Mouse (Mus musculus) megakaryocyte, adult 5-6 weeks (primary cell): ENCODE measurements around the gene Sipa1l3. TPM values are rescaled to one million over a fixed set of nuclear protein-coding genes. Genes with fewer than 3 reads are reported as not detected.
A peak's percentile ranks its signal among the peaks of the same experiment; 100 is the strongest.

ENCODE experiments used
- ATAC-seq: 2 replicates; pipeline ENCODE4 v1.8.0; 2016; ENCODE audit warnings: mild to moderate bottlenecking, inconsistent platforms; ENCODE audit not compliant: poor library complexity, severe bottlenecking
- total RNA-seq, 2 experiments: library from RNA; stranded (forward) in 1 of 2; stranded (reverse) in 1 of 2; fragments of 153-499, 151-499 nt in 1 of 2; fragments of 221-1000, 200-1000 nt in 1 of 2; gene quantifications; 2 replicates each; pipeline versions ENCODE4 v1.2.3 to v1.2.4; 2015 to 2017

Sipa1l3 gene
- total RNA-seq, 2 experiments from 2014 or later = 6.8 to 23.3 TPM

DNA sequence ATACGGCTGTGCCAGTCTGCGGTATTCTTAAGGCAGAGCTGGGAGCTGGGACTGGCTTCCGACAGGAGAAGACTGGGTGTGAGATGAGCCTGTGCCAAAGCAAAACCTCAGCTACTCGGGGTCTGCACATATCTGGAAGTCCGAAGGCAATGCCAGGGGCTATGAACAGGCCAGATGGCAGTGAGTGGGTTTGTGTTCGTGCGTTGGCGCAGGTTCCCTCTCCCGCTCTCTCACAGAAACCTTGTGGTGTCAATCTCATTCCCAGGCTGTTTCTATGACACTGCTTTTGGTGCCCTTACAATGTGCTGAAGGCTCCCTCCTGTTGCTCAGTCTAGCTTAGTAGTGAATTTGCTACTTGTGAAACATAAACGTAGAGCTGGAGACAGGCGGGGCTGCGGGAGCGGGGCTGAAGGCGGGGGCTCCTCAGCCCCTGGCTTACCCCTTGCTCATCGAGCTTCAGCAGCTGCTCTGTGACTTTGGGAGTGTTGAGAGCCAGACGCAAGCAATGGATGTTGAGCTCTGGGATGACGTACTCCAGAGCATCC is 130.8 kb downstream of the Sipa1l3 start:
- ATAC-seq = no peak

DNA sequence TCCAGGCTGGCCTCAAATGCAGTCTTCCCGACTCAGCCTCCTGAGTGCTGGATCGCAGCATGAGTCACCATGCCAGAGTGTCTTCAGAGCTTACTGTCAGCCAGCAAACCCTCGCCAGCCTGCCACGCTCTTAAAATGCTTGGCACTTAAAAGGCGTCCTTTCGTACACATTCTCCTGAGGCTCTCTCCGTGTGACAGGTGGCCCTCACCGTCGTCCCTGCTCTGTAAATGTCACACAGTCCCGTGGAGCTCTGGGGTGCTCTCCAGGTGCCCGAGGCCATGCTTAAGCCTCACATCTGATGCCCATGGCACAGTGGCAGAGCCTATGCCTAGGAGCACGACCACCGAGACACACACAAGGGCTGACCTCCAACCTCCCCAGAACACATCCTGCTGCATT is 132.1 kb downstream of the Sipa1l3 start:
- ATAC-seq = no peak

DNA sequence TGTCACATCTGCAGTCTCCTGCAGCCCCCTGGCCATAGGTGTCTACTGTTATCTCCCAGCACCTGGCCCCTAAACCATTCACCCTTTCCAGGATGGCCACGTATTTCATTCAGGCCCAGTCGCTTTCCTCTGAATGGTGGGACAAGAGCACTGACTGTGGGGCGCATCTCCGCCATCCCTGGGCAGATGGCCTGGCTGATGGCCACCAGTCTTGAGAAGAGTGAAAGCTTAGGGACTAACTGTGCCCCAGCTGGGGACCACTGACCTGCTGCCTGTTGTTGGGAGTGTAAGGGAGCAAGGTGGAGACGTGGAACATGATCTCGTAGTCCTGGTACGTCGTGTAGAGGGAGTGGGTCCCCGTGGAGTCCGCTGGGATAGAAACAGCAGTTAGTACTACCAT is 132.7 kb downstream of the Sipa1l3 start:
- ATAC-seq = no peak

DNA sequence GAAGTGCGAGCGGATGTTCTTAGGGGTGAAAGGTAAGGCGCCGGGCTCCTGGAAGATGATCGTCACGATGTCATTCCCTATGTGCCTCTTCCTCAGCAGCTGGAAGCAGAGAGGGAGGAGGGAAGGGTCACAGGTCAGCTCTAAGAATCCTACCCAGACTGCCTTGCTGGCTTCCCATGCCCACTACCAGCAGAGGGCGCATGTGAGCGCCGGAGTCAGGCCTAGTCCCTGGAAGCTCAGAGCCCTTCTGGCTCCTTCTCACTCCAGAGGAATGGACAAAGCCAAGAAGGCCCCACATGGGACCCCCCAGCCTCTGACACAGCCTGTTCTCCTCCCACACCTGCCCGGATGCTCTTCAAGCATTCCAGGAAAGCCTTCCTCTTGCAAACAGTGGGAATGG is 135.2 kb downstream of the Sipa1l3 start:
- peak; percentile 87 for ATAC-seq

DNA sequence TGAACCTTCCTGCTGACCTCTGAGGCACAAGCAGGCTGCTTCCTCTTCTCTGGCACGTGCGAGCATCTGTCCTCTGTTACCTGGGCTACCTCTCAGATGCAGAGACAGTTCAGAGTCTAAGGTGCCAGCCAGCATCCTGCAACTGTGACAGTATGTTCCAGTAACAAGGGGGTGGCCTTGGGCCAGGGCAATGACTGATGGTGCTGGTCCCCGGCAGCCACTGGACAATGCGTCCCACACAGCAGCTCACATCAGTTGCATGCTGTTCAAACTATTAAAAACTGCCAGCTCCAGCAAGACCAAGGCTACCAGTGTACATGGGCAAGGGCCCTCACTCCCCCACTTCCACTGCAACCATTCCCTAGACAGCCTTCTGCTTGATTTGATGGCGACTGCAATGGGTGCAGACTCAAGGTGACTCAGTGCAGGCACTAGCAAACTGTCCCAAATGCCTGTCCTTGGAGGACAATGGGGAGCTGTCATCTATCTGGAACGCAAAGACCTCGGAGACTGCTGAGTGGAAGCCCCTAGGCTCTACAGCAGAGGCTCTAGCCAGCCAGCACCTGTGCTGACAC is 136.9 kb downstream of the Sipa1l3 start:
- ATAC-seq = no peak

DNA sequence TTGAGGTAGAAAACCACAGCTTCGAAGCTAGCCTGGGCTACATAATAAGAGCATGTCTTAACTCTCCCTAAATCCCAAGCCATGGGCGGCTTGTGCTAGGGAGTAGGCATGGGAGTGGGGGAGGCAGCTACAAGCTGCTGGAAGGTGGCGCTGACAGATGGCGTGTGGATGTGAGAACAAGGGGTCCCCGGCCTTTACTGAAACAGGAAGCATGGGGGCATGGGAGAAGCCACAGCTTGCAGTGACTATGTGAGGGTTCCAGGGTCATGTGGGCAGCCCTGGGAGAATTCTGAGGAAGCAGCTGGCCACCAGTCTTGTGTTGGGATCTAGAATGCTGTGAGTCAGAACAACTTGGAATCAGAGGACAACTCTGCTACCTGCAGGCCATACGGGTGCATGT is 144.4 kb downstream of the Sipa1l3 start:
- no peak for ATAC-seq

DNA sequence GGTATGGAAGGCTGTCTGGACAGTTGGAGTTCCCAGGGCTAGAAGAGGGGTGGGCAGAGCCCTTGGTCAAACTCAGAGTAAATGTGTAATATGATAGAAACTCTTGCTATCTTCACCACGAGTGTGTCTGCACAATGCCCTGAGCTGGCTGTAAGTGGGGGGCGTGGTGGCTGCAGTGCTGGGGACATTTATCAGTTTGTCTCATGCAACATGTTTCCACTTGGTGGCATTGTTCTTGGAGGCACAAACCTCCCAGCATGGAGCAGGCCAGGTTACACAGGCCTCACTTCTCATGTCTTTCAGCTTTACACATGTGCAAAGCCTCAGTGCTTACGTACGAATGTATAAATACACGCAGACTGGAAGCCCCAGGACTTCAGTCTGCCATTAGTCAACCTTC is 146.3 kb downstream of the Sipa1l3 start:
- no peak for ATAC-seq

DNA sequence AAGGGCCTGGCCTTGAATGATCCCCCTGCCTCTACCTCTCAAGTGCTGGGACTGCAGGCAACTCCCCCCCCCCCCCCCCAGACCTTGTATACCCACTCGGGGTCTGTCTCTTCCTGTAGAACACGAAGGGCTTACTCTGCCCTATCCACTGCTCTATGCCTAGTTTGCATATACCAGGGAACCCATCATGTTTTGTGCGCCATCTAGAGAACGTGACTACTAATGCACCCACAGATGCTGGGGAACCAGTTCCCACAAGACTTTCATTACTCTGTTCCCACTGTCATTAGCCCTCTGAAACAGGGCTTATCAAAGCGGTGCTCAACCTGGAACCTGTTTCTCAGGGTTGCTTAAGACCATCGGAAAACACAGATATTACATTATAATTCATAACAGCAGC is 148.4 kb downstream of the Sipa1l3 start:
- ATAC-seq = no peak

DNA sequence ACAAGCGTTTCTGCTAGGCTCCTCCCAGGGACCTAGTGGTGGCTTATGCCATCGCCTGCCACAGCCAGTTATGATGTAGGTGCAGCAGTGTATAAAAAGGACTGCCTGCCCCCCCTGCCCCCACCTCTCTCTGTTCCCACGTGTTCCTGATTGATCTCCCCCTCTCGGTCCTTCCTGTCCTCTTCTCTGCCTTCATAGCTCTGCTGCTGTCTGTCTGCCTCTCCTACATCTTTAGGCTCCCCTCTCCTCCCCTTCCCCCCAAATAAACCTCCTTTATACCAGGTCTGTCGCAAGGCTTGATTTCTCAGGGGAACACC is 150.5 kb downstream of the Sipa1l3 start:
- no peak for ATAC-seq

DNA sequence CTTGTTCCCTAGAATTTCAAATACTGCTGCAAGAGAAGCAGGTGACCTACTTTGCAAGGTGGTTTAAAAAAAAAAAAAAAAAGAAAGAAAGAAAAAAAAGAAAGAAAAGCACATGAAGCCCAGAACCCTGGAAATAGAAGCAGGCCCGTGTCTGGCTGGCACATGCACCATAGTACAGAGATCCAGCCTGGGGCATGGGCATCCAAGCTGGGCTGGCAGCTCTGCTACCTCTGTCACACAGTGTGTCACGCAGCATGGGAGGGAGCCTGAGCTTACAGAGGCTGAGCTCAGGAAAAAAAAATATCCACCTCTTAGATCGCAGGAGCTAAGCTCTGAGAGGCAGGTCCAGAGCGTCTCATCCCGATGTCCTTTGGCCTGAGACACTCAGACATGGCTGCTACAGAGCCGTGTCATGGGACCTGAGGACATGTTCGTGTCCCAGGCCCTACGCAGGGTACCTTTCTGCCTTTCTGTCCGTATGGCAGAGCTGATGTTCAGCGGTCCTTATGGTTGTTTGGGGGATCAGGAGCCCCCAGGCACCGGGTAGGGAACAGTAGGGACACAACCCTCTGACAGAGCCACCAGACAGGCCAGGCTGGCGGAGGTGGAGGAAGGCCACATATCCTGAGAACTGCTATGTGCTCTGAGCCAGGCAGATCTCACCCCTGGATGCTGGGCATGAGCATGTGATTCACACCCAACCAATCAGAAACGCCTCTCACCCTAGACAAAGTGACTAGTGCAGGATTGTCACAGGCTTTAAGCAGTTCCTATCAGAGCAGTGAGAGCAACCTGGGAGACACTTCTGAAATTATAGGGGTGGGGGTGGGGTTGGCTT is 151.1 kb downstream of the Sipa1l3 start:
- ATAC-seq = no peak

DNA sequence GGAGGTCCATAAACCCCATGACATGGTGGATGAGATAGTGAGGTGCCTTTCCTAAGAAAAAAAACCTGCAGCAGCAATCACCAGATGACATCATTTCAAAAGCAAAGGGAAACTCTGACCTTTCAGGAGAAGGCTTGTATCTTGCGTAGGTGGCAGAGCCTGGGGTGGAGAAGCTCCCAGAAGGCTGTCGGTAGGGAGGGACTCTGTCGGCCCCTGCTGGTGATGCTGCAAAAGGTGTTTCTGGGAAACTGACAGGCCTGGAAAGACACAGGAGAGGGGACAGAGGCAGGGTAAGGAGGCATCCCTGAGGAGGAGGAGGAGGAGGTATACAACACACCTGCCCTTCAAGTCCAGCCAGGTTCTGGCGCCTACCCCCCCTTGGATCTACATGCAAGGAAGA is 154.4 kb downstream of the Sipa1l3 start:
- ATAC-seq = no peak

DNA sequence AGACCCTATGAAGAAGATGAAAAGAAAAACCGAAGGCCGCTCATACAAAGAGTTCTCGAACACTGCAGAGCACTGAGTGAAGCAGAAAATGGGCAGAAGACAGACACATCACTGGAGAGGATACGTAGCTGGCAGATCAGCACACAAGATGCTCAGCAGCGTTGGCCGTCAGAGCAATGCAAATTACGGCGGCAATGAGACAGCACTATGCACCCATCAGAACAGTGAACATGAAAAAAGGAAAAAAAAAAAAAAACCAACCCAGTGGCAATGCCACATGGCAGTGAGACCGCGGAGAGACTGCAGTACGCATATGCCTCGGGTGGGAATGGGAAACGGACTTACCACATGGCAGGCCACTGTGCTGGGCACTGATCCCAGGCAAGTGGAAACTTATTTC is 156.9 kb downstream of the Sipa1l3 start:
- ATAC-seq = no peak

DNA sequence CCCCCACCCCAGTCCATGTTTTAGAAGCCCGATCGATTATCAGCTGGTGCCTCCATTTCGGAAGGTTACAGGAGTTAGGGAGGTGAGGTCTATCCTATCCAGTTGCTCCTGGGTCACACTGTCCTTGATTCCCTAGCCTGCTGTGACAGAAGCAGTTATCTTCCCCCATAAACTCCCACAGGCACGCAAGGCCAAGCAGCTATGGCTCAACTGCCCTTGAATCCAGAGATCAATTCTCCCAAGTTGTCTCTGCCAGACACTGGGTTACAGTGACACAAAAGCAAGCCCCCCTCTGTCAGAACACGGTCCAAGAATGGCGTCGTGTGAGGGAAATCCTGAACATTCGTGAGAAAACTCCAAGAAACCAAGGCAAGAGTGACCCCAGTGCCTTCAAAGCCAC is 163.0 kb downstream of the Sipa1l3 start:
- ATAC-seq = no peak

DNA sequence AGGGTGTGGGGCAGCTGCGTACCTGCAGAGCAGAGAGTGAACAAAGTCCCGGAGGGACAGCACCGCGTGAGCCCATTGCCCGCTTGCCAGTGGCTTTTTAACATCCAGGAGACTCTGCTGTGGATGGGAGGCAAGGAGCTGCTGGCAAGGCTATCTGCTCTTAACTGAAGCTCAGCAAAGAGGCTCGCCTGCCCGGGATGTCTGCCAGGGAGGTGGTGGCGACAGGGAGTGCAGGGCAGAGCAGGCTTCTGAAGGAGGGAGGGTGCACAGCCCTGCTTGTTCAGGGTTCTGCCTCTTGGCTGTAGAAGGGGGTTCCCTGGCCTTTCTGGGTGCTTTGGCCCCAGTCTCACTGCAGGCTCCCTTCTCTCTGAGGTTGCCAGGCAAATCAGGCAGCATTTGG is 164.3 kb downstream of the Sipa1l3 start:
- no peak for ATAC-seq

DNA sequence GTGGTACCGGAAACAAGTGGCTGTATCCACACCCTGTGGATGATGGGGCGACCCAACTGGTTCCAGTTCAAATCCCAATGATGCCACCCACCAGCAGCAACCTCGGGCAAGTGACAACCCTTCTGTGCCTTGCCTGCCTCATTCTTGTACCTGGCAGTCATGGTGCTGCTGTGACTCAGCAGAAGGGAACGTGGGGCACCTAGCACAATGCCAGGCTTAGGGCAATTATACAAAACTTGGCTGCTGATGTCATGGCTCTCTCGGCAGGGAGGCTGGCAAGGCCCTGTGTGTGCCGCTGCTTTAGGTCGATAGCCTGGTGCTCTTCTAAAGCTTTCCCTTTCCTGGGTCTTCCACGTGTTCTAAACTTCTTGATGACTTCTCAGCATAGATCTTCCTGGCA is 166.2 kb downstream of the Sipa1l3 start:
- ATAC-seq = no peak

DNA sequence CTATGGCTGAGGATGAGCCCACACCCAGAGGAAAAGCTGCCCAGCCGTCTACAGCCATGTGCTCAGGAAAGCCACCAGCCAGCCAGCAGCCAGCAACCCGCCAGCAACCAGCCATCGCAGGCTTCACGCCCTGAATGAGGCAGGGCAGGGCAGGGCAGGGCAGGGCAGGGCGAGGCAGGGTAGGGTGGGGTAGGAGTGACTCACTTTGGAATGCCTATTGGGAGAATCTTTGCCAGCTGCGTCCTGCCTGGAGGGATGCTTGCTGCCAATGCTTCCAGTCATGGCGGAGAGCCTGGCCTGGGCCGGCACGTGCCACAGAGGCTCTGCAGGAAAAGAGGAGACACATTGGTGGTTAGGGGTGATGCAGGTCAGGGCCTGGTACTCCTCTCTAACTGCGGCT is 168.0 kb downstream of the Sipa1l3 start:
- no peak for ATAC-seq

DNA sequence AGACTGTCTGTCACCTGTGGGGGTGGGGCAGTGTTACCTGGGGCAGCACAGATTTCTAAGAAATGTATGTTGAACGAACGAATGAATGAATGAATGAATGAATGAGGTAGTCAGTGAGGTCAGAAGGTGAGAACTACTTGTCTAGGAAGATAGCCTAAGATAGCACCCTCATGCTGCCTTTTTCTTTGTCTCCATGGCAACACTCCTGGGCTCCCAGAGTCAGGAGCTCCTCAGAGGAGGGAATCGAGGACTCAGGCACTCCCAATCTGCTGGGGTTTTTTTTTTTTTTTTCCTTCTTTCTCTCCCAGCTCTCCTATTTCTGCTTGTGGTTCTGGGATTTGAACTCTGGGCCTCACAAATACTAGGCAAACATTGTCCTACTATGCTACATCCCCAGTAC is 172.2 kb downstream of the Sipa1l3 start:
- ATAC-seq = no peak

DNA sequence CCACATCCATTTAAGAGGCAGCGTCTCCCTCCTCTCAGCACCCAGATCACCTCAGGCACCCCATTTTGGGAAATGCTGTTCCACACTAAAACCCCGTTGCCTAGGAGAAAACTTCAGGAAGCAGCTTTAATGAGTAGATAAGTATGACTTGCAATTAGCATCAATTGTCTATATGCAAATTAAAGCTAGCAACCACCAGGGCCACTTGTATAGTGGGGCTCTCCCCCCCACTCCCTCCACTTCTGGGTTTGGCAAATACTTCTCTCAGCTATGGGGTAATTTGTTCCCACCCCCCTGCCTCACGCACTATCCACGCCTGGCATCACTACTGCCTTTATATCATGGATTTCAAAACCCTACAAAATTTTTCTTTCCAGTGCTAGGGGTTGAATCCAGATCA is 172.9 kb downstream of the Sipa1l3 start:
- no peak for ATAC-seq

DNA sequence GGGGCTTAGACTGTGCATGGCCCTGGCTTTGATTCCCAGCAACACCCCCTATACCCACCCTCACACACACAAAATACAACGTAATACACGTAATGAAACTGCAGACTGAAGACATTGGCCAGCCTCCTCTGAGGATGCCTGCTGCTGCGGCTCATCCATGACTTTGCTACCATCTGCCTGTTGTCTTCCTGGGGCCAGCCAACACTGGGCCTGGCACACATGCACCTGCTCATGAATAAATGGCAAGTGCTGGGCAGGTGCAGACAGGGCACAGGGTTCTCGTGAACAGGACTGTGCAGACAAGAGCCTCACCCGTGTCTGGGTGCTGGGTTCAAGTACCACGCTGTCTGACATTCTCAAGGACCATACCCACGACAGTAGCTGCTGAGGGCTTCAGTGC is 174.7 kb downstream of the Sipa1l3 start:
- ATAC-seq = no peak

DNA sequence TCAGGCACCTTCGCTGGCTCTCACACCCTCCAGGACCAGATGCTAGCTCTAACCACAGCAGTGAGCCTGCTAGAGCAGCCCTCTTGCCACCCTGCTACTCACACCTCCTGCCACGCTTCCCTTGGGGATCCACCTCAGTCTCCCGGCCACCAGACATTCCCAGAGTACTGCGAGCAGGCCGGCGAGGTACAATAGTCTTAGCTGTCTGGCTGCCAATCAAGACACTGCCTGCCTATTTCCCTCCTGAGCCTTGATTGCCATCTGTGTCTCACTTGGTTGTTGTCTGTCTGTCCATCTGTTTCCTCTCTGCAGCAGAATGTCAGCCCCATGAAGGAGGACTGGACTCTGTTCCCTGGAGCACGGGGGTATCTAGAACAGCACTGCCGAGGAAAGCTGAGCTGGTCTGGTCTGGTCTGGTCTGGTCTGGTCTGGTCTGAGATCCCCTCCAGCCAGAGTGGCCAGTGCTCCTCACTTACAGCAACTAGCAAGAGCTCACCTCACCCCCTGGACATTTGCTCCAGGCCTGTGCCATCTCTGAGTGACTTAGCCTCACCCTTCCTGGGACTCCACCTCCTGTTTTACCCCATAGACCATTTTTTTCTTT is 175.8 kb downstream of the Sipa1l3 start:
- ATAC-seq = no peak

DNA sequence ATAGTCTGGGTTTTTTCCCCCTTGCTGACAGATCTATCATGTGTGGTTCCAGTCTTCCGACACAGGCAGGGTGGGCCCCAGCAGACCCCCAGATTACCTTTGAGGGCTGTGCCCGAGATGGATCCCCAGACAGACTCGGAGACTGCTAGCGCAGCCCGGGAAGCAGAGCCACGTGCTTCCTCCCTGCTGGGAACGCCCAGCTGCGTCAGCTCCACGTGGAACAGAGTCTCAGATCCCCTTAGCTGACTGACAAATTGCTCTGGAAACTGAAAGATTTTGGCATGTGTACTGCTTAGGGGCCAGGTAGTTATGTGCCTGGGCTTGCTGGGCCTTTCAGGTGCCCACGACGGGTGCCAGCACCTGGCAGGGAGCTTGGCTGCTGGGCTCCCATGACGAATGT is 176.7 kb downstream of the Sipa1l3 start:
- ATAC-seq = no peak

DNA sequence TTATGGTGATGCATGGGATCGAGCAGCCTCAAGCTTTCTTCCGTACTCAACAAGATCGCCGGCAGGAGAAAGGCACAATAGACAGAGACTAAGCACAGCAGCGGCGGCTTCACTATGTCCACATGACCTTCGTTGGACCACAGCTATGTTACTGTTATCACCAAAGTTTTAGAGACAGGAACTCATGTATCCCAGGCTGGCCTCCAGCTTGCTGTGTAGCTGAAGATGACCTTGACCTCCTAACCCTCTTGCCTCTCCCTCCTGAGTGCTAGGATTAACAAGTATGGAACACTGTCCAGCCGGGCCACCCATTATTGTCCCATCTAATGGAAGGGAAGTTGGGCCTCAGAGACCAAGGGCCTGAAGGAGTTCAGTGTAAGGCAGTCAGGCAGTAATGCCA is 177.6 kb downstream of the Sipa1l3 start:
- no peak for ATAC-seq
